Mouse (Mus musculus) common myeloid progenitor, adult 5-6 weeks (primary cell): Measurements from ENCODE around the gene Ankfn1. TPM values are rescaled to one million over a fixed set of nuclear protein-coding genes. Genes with fewer than 3 reads are reported as not detected.

Experiments used
- ATAC-seq: replicated peaks from 2 replicates; pipeline ENCODE4 v1.8.0; 2016; ENCODE audit warnings: low read depth, mild to moderate bottlenecking, moderate TSS enrichment, inconsistent platforms; ENCODE audit not compliant: poor library complexity, severe bottlenecking
- total RNA-seq: library from RNA; stranded (forward); fragments of 200-1000, 187-1606 nt; gene quantifications from 2 replicates; pipeline ENCODE4 v1.2.3, GENCODE M21; 2017

Ankfn1 gene
- total RNA-seq, 1 experiment from 2014 or later, result not detected

DNA sequence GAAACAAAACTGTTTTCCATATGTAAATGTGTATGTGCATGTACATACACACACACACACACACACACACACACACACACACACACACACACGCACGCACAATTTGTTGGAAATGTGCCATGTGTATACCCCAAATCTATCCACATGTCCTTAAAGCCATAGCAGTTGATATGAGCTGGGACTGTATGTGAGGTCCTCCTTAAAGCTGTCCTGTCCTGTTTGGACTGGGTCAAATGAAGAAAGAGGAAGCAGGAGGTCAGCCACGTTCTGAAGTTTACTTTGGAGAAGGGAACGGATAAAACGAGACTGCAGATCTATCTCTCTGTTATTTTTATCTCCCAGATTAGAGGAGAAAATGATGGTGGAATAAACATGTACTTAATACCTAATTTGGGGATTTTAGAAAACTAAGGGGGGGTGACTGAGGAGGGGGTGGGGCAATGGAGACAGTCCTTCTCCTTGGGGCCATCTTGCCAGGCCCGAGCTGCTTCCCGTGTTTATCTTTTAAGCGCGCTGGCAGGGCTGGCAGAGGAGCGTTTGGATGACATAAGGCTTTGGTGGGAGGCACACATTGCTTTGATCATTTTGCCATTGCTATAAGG is 187.1 kb downstream of the Ankfn1 start:
- ATAC-seq, result no peak

GRCm38 (mm10) chr11:89586341-89586740 is 191.1 kb downstream of the Ankfn1 start:
- no peak for ATAC-seq

GRCm38 (mm10) chr11:89579826-89580225 is 197.6 kb downstream of the Ankfn1 start:
- ATAC-seq, result no peak

DNA sequence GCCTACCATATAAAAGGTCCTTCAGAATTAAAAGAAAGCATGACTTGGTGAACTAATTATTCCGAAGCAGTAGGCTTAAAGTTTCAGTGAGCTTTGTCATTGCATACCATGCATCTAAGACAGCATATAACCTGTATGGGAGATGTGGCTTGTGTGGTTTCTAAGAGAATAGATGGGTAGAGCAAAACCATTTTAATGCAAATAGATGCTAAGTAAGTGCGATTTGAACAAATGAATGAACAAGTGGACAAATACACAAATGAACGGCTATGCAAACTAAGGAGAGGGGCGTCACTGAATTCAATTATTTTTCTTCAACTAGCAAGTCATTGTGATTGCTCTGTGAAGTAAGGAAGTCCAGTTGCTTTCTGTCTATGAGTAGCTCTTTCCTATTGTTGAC is 198.3 kb downstream of the Ankfn1 start:
- no peak for ATAC-seq

GRCm38 (mm10) chr11:89574269-89574838 is 203.1 kb downstream of the Ankfn1 start:
- no peak for ATAC-seq

GRCm38 (mm10) chr11:89569391-89570145 is 207.9 kb downstream of the Ankfn1 start:
- no peak for ATAC-seq

DNA sequence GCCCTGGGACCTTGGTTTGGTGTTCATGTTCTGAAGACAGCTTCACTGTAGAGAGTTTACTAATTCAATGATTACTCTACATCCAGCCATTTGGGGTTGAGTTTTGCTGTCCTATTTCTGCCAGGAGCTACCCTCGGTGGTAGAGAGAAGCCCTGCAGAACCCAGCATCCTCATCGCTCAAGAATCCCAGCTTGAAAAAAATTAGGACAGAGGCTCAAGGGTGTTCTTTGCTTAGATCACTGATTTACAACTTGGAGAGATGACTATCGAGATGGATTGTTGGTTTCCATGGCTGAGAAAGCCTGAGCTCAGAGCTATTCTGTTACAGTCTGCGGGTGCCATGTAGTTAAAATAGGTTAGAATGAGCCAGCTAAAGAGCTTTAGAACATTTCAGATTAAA is 209.2 kb downstream of the Ankfn1 start:
- ATAC-seq, result no peak

- no peak for ATAC-seq
These were observed 226.0 kb downstream of the Ankfn1 start for GRCm38 (mm10) chr11:89551441-89551840.

DNA sequence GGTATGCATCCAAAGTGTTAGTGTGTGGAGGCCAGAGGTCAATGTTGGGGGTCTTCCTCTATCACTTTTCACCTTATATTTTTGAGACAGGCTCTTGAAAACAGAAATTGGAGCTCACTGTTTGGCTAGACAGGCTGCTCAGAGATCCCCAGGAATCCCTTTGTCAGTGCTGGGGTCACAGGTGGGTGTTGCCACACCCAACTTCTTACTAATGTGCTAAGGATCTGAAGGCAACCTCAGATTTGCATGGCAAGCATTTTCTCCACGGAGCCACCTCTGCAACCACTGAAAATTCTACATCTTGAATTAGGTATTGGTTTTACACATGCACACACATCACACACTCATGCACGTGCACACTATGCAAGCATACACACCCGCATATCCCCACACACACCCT is 226.5 kb downstream of the Ankfn1 start:
- no peak for ATAC-seq

DNA sequence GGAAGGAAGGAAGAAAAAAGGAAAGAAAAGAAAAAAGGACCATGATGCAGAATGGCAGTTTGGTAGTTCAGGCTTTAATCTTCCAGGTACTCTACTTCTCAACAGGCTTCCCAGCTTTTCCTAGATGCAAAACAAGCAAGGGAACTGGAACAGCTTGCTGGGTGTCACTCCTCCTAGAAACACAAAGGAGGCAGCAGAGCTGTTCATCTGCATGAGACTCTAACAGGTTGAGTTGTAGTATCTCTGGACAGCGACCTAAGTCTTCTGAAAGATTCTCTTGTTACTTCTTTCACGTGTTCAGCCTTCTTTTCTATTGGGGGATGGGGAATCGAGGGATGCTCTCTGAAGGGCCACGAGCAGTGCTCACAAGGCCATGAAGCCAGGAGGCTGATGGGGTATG is 228.7 kb downstream of the Ankfn1 start:
- ATAC-seq, result no peak

DNA sequence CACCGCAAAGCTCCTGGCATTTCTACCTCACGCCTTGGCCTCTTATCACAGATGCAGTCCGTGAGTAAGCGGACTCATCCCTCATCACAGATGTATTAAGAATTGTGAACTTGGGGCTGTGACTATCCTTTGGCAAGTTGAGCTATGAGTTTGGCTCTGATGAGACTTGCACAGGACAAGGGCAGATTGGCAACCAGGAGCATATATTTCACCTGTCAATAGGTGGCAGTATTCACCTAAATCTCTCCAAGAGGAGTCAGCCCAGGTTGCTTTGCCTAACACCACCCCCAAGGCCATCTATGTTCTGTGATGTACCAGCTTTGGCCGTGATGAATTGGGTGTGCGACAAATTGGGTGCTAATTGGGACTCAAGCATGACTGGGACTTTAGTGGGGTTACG is 231.3 kb downstream of the Ankfn1 start:
- ATAC-seq, result no peak

DNA sequence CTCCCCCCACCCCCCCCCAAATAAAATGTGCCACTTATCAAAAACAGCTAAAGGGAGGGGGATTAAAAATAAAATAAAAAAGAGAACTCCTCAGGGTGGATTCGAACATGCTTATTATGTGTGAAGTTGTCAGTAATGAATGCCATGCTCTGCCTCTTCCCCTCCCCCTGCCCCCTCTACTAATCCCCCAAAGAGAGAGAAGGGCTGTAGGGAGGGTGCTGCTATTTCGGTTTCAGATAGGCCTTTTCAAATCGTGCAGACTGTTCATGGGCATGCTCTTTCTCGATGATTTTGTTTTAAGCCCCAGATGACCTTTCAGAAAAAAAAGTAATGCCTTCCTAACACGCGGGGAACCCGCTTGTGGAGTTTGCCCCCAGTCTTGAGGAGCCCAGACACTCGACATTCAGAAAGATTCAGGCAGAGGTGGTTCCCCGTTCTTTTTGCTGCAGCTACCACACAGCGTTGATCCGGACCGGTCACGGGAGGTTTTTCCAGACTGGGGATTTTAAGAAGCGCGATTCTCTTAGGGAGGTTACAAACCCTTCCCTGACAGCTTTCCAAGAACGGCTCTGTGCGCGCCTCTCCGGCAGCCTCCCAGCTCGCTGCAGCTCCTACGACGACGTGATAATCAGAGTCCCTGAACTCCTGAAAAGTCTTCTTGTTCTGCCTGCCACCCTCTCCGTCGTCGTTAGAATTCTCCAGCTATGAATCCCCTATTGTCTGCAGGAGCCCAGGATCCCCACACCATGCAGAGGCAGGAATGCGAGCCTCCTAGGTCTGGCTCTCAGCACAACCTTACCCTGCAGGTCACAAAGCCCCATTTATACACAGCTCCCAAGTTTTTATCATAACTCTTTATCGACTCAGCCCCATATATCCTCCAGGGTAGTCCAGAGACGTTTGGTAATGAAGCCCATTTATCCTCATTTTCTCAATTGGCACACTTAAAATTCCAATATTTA is 232.3 kb downstream of the Ankfn1 start:
- ATAC-seq, result no peak

DNA sequence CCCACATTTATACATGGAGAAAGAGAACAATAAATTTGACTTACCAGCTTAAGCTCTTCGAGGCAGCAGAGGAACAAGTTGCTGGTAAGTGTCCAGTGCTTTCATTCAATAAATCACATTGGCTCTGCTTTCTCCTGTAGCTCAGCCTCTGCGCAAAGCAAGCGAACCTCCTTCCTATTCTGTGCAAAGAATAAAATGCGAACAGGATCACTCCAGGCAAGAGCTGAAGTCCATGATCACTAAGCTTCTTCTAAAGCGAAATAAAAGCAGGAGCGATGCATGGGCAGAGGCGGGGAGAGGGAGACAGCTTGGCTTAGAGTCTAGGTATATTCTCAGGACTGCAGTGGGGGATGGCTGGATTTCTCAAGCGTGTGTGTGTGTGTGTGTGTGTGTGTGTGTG is 239.1 kb downstream of the Ankfn1 start:
- ATAC-seq, result no peak

GRCm38 (mm10) chr11:89527800-89528430 is 249.5 kb downstream of the Ankfn1 start:
- no peak for ATAC-seq

GRCm38 (mm10) chr11:89515501-89515901 is 262.0 kb downstream of the Ankfn1 start:
- ATAC-seq, result no peak

DNA sequence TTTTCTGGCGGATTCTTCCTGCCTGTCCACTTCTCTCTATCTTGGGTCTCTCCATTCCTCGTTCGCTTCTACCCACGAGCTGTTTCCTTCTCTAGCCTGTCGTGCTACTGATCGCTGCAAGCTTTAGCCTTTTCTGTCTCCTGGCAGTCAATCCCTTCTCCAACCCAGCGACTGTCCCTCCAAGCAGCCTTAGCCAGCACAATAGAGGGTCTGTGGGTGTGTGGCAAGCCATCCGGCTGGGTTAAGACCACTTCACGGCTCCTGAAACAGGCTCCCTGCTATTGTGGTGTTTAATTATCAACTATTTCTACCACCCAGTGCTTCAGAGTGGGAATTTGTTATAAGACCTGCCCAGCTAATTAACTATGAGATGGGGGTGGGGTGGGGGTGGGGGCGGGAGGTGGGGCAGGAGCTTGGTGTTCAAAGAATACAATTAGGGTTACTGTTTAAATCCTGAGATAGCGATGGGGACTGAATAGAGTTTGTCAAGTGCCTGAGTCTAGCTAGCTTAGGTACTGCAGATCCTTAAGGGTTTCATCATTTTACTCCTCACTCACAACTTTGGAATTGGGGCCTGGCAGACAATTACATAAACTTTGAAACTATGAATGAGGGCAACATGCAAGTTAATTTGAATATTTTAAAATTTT is 268.7 kb downstream of the Ankfn1 start:
- ATAC-seq, result no peak

DNA sequence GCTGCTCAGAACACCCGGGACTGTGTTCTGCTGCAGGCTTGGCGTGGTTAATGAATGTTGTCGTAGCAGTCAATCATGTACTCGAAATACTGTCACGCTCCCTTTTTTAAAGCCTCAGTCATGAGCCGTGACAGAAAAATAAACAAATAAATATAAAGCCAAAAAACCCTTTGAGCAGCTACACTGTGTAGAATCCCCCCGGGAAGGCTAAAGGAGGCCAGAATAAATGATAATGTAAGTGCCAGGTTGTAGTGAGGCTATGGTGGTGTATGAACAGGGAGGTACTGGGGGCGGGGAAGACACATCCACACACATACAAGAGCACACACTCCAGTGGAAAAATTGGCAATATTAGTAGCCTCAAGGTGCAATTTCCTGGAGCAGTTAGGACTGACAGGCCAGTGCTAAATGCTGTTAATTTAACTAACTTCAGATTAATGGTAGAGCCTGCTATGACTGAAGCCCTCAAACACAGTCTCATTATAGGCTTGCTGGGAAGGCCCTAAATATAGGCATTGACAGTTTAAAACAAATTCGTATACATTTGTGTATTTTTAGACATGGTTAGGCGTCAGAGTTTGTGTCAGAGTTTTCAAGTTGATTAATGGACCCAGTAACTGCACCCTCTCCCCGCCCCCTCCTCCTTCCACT is 270.7 kb downstream of the Ankfn1 start:
- ATAC-seq, result no peak

DNA sequence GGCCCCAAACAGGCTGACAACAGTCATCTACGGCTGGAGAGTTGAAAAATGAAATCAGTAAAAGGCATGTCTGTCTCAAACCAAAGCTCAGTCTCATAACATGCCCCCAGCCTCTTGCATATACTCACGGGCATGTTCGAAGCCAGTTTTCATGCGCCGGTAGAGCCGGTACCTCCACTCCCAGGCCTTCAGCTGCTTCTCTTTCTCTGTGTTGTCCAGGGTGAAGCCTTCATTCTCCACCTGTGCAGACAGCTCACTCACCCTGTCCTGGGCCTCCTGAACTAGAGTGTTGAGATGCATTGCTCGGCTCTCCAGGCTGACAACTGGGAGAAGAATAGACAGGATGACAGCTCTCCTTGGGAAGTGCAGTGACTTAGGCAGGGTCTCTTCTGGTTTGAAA is 272.4 kb downstream of the Ankfn1 start:
- ATAC-seq, result no peak

DNA sequence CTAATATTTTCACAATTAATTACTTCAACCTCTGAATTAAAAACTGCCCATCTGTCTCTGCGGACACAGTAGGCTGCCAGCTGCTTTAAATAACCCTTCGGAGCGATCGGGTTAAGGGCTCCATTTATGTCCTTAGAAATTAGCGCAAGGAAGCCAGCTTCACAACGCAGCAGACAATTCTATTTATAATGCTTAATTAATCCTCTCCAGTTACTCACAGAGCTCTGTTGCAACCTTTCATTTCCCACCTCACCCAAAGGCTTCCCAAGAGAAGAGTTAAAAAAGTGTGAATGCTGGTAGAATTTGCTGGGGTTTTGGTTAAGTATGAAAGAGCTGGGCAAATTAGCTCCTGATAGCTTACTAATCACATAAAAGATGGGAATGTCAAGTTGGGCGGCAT is 275.7 kb downstream of the Ankfn1 start:
- no peak for ATAC-seq
